Mouse (Mus musculus) G1E (cell line): ENCODE measurements around the gene Ppp1r26.

Experiments used
- CTCF ChIP-seq: IDR thresholded peaks from 2 replicates; pipeline ENCODE4 v1.5.1; 2012; ENCODE audit warnings: low read depth, low read length, inconsistent platforms, mixed read lengths
- GATA1 ChIP-seq: IDR thresholded peaks from 2 replicates; pipeline ENCODE4 v1.6.1; 2012; ENCODE audit warnings: borderline replicate concordance, low read length, inconsistent platforms, mixed read lengths
- TAL1 ChIP-seq: conservative IDR thresholded peaks from 2 replicates; pipeline ENCODE4 v1.6.1; 2012; ENCODE audit warnings: low read depth, low read length, inconsistent platforms, mixed read lengths

DNA sequence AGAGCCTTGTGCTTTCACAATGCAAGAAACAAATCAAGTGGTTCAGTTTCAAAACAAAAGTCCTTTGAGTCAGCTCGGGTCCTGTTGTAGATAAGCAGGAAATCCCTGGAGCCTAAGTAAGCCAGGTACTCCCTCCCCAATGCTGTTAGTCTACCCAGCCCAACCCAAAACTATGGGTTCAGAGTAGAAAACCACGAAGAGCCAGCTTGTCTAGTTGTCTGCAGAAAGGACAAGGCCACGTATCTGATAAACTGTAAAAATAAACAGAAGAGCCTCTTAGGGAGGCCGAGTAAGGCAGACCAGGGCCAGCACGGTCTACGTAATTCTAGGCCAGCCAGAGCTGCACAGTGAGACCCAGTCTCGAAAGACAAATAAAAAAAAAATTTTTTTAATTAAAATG, 38.8 kb upstream of the Ppp1r26 start:
- no peak for TF ChIP-seq TAL1
- no peak for TF ChIP-seq CTCF
- no peak for TF ChIP-seq GATA1
